Mouse (Mus musculus) lung, embryonic 14.5 days (tissue): ENCODE data around the gene Mast2. TPM values are rescaled to one million over a fixed set of nuclear protein-coding genes. Genes with fewer than 3 reads are reported as not detected.

Experiments used
- ATAC-seq: fragments of 200-750 bp; cut with Nextera tagmentation; 2 replicates; pipeline ENCODE4 v1.8.0; 2017; ENCODE audit warnings: mild to moderate bottlenecking, moderate TSS enrichment, moderate library complexity; ENCODE audit not compliant: insufficient read depth
- DNase-seq: peaks from one replicate; pipeline ENCODE4 v3.0.0-alpha.2; 2015
- H3K27ac ChIP-seq: fragments of 300-500 bp; sonication (generic); 2 replicates; pipeline ENCODE4 v1.5.1; 2014; ENCODE audit warnings: low read depth, mild to moderate bottlenecking, moderate library complexity
- H3K27me3 ChIP-seq: fragments of 300-500 bp; sonication (generic); 2 replicates; pipeline ENCODE4 v1.6.1; 2014; ENCODE audit warnings: low read length, control low read depth; ENCODE audit not compliant: insufficient read depth
- H3K36me3 ChIP-seq: fragments of 300-500 bp; sonication (generic); 2 replicates; pipeline ENCODE4 v1.6.1; 2014; ENCODE audit warnings: control low read depth; ENCODE audit not compliant: insufficient read depth
- H3K4me1 ChIP-seq: fragments of 300-500 bp; sonication (generic); 2 replicates; pipeline ENCODE4 v1.6.1; 2014; ENCODE audit warnings: antibody characterized with exemption, control low read depth; ENCODE audit not compliant: insufficient read depth
- H3K4me2 ChIP-seq: fragments of 300-500 bp; sonication (generic); 2 replicates; pipeline ENCODE4 v1.6.1; 2014; ENCODE audit warnings: mild to moderate bottlenecking
- H3K4me3 ChIP-seq: fragments of 300-500 bp; sonication (generic); 2 replicates; pipeline ENCODE4 v1.5.1; 2014; ENCODE audit warnings: low read depth, low read length
- H3K9ac ChIP-seq: fragments of 300-500 bp; sonication (generic); 2 replicates; pipeline ENCODE4 v1.6.1; 2014
- H3K9me3 ChIP-seq: fragments of 300-500 bp; sonication (generic); 2 replicates; pipeline ENCODE4 v1.6.1; 2016; ENCODE audit warnings: low read depth, low read length, control low read depth
- CTCF ChIP-seq: IDR thresholded peaks from 2 replicates; pipeline ENCODE4 v1.5.1; 2016; ENCODE audit warnings: antibody characterized with exemption, low read depth
- WGBS: fragments of 180-500 bp; shearing (Covaris S2); extraction: QIAGEN DNeasy Blood & Tissue Kit; methylation state at CpG from one replicate; pipeline ENCODE4 v1.1.7; 2014; 5-methylcytosine and 5-hydroxymethylcytosine counted together
- polyA plus RNA-seq: library from polyadenylated mRNA; unstranded; fragments of >200 nt; fragmentation: Nextera tagmentation; extraction: Ambion mirVana; gene quantifications from 2 replicates; pipeline ENCODE4 v1.2.1, GENCODE M21; 2014

Gene Mast2
- polyA plus RNA-seq, 1 experiment from 2014 or later = 37.3 TPM

DNA sequence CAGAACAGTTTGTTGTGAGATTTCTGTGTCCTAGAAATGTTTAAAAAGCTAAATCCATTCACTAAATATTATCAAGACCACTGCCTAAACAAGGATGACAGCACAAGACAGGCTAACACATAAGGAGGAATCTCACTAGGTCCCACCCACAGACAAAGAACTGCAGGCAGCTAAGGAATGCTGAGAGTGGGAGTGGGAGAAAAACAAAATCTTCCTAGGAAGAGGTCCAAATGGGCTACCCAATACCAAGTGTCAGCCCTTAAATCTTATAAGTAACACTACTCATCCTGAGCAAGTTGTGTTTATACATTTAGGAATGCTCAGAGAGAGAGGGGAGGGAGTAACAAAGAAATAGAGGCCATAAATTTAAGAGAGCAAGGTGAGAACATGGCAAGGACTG, 52.6 kb downstream of the Mast2 start:
- Histone ChIP-seq H3K36me3 (no peaks in the 10 kb centered on the region), H3K4me3 (no peak overlapping the region), H3K9me3 (no peaks in the 10 kb centered on the region), H3K4me2 (no peak overlapping the region), H3K27ac (no peak overlapping the region), H3K4me1 (no peaks in the 10 kb centered on the region), H3K9ac (no peak overlapping the region), H3K27me3 (no peaks in the 10 kb centered on the region)
- 0 out of 2 replicates have a peak, but pooled peaks have one; percentile 35 for ATAC-seq
- DNase-seq = peak; percentile 9
- TF ChIP-seq CTCF = no peak

DNA sequence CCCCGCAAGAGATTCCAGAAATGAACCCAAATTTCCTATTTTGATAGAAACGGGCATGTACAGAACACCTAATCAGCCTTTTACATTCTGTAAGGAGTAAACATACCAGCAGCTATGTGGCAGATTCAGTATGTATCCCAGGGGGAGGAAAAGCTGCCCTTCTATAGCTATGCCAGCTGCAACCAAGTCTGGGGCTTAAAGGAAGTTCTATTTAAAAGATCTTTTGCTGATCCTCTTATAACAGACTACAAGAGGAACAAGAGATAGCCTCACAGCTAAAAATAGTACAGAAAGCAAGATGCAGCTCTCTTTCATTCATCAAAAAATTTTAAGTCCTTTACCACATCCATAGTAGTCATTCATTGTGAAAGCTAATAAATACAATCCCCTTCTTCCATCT, 57.3 kb downstream of the Mast2 start:
- TF ChIP-seq CTCF = no peak
- ATAC-seq (no peak), DNase-seq (no peak)
- Histone ChIP-seq H3K27ac (no peak overlapping the region), H3K9me3 (no peaks in the 10 kb centered on the region), H3K36me3 (no peaks in the 10 kb centered on the region), H3K4me1 (no peaks in the 10 kb centered on the region), H3K9ac (no peak overlapping the region), H3K4me2 (no peak overlapping the region), H3K27me3 (no peaks in the 10 kb centered on the region), H3K4me3 (no peak overlapping the region)
- 68% methylated on average over 2 of the region's 2 CpGs for WGBS

DNA sequence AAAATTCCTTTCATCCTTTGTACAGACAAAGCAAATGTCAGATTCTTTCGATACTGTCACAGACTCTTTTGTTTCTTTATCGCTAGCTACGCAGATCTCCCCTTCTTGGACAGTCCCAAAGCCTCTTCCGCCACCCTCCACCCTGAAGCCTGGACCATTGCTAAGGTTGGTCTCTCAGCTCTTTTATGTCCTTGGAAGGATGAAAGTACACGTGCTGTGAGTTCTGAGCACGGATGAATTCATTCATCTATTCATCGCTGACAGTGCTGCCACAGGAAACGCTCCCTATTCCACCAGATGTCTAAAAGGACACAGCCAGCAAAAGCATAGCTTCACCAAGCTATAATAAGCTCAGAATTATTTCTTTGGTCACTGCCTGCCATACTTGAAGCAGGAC, 58.0 kb downstream of the Mast2 start:
- H3K27me3 ChIP-seq = no peaks in the 10 kb centered on the region
- no peak overlapping the region for H3K4me3 ChIP-seq
- peak; percentile 7 for DNase-seq
- H3K4me1 ChIP-seq = no peaks in the 10 kb centered on the region
- peak overlapping the region; percentile 33 for H3K4me2 ChIP-seq
- H3K9ac ChIP-seq = no peak overlapping the region
- no peak for ATAC-seq
- no peak for TF ChIP-seq CTCF
- WGBS = 42% methylated on average over 8 of the region's 8 CpGs
- H3K9me3 ChIP-seq = no peaks in the 10 kb centered on the region
- H3K27ac ChIP-seq = no peak overlapping the region
- no peaks in the 10 kb centered on the region for H3K36me3 ChIP-seq

DNA sequence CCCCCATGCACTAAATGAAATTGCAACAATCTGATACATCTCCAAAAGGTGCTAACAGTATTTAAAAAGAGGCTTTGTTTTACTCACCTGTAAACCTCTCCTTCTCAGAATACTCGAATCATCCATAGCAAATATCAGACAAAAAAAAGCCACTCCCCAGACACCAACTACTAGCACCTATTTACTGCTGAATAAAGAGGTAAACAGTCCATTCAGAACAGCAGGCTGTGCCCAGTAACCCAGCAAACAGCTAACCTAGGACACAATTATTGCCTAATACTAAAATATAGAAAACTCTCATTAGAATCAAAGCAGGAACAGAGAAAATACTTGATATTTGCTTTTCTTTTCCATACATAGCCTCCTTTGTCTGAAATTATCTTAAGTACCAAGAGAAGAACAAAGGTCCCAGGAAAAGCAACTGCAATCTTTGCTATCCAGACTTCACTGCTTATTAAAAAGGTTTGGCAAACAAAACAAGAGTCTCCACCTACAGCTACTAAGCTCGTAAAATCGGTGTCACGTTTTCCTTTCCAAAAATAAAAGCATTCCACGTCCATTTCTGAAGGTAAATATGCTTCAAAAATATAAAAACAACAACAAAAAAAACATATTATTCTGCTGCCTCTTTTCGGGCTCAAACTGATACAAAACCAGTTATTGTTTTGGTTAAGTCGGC, 58.6 kb downstream of the Mast2 start:
- no peak overlapping the region for H3K9ac ChIP-seq
- H3K4me1 ChIP-seq = no peaks in the 10 kb centered on the region
- H3K27ac ChIP-seq = no peak overlapping the region
- no peaks in the 10 kb centered on the region for H3K9me3 ChIP-seq
- no peak for ATAC-seq
- 47% methylated on average over 7 of the region's 7 CpGs for WGBS
- no peaks in the 10 kb centered on the region for H3K36me3 ChIP-seq
- no peak for TF ChIP-seq CTCF
- no peaks in the 10 kb centered on the region for H3K27me3 ChIP-seq
- H3K4me2 ChIP-seq = peak overlapping the region; percentile 33
- H3K4me3 ChIP-seq = no peak overlapping the region
- DNase-seq = no peak

DNA sequence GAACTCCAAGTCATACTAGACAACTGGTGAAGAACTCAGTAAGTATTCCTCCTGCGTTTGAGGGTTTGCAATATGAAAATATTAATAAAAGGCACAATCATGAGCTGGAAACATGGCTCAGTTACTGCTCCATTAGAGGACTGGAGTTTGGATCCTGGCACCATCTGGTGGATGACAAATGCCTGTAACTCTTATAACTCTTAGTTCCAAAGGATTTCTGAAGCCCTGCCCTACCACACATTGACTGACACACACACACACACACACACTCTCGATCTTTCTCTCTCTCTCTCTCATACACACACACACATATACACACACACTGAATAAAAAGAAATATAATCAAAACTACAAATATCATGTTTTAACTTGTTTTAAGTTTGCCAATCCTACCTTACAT, 60.1 kb downstream of the Mast2 start:
- DNase-seq = peak; percentile 36
- 76% methylated on average over 2 of the region's 2 CpGs for WGBS
- no peak overlapping the region for H3K9ac ChIP-seq
- no peak overlapping the region for H3K4me2 ChIP-seq
- H3K27ac ChIP-seq = no peak overlapping the region
- 0 out of 2 replicates have a peak, but pooled peaks have one; percentile 9 for TF ChIP-seq CTCF
- no peaks in the 10 kb centered on the region for H3K9me3 ChIP-seq
- H3K4me3 ChIP-seq = no peak overlapping the region
- ATAC-seq = no peak
- H3K36me3 ChIP-seq = no peaks in the 10 kb centered on the region
- H3K4me1 ChIP-seq = no peaks in the 10 kb centered on the region
- H3K27me3 ChIP-seq = no peaks in the 10 kb centered on the region

DNA sequence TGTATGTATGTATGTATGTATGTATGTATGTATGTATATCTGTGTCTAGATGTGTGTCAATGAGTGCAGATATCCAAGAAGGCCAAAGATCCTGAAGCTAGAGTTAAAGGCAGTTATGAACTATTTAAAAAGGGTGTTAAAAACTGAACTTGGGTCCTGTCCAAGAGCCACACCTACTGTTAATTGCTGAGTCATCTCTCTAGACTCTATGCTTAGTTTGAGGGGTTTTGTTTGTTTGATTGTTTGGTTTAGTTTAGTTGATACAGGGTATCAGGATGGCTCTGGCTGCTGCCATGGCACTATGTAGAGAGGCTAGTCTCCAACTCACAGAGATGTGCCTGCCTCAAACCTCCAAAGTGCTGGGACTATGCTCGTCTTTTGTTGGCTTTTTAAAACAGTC, 61.3 kb downstream of the Mast2 start:
- Histone ChIP-seq H3K4me2 (no peak overlapping the region), H3K9me3 (no peaks in the 10 kb centered on the region), H3K27me3 (no peaks in the 10 kb centered on the region), H3K9ac (no peak overlapping the region), H3K4me1 (no peaks in the 10 kb centered on the region), H3K27ac (no peak overlapping the region), H3K4me3 (no peak overlapping the region), H3K36me3 (no peaks in the 10 kb centered on the region)
- no peak for DNase-seq
- WGBS = 78% methylated on average over 1 of the region's 1 CpGs
- TF ChIP-seq CTCF = no peak
- ATAC-seq = no peak

DNA sequence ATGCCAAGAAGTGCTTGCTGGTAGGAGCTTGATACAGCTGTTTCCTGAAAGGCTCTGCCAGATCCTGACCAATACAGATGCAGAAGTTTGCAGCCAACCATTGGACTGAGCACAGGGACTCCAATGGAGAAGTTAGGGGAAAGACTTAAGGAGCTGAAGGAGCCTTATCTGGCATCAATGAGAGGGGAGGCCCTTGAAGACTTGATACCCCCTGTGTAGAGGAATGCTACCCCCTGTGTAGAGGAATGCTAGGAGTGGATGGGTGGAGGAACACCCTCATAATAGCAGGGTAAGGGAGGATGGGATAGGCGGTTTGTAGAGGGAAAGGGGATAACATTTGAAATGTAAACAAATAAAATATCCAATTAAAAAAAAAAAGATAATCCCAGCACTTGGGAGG, 65.9 kb downstream of the Mast2 start:
- WGBS = 22% methylated on average over 1 of the region's 1 CpGs

More for the DNA sequence above, 65.9 kb downstream of the Mast2 start:
- H3K27ac ChIP-seq = no peak overlapping the region
- no peak for DNase-seq
- no peaks in the 10 kb centered on the region for H3K4me1 ChIP-seq
- H3K4me2 ChIP-seq = no peak overlapping the region
- H3K9ac ChIP-seq = no peak overlapping the region
- H3K36me3 ChIP-seq = no peaks in the 10 kb centered on the region
- TF ChIP-seq CTCF = no peak
- no peak overlapping the region for H3K4me3 ChIP-seq
- no peaks in the 10 kb centered on the region for H3K9me3 ChIP-seq
- H3K27me3 ChIP-seq = no peaks in the 10 kb centered on the region
- no peak for ATAC-seq
